Mouse (Mus musculus): ENCODE measurements around the gene Slc24a4. TPM values are rescaled to one million over a fixed set of nuclear protein-coding genes. Genes with fewer than 3 reads are reported as not detected.
"Not testable (repeated sequence)": the region's sequence is repeated elsewhere in the genome, so short reads cannot be mapped to it uniquely, and the experiment has no call there.

Gene Slc24a4
- total RNA-seq, 2 experiments from 2014 or later = 0.40 to 0.46 TPM

DNA sequence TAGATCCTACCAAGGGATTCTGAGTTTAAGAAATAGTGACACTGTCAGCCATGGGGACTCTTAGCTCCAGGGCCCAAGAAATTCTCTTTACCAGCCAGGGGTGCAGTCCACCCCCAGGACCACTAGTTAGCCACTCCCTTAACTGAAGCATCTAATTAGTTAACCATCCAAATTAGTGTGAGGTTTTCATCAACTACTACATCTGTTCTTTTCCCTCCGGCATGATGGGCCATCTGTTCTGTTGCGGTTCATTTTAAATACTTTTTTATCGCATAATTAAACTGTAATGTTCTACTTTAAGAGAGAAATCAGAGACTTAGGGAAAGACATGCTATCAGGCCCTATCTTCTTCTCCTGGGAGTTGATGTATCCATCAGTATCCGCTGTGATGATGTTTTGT is 121.8 kb downstream of the Slc24a4 start:
- DNase-seq = no peak

DNA sequence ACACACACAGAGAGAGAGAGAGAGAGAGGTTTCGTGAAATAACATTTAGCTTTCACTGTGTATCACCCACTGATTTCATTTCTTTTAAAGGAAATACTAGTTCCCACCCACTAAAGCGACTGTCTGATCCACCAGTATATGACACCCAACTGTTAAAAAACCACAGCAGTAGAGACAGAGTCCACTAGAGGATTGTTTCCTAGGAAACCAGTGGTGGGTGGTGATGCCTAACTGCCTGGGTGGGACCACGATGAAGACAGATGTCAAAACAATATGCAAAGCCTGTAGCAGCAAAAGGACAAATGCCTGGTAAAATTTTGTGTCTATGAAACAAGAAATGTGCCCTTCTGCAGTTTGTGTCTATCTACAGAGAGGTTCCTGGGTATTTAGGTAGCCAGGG is 122.5 kb downstream of the Slc24a4 start:
- DNase-seq = no peak

DNA sequence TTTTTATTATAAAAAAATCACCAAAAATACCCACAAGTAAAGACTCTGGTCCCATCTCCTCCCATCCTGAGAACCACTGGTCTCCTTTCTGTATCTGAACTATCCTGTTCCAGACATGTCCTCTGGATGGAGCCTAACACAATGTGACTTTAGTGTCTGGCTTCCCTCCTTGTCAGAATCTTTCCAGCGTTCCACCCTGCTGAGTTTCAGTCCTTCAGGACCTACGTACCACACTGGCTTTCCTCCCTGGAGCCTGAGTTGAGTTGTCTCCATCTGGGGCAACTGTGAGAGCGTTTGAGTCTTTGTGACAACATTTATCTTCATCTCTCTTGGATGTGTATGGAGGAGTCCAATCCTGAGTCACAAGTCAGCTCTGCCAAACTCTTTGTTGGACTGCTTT is 123.5 kb downstream of the Slc24a4 start:
- DNase-seq = no peak

DNA sequence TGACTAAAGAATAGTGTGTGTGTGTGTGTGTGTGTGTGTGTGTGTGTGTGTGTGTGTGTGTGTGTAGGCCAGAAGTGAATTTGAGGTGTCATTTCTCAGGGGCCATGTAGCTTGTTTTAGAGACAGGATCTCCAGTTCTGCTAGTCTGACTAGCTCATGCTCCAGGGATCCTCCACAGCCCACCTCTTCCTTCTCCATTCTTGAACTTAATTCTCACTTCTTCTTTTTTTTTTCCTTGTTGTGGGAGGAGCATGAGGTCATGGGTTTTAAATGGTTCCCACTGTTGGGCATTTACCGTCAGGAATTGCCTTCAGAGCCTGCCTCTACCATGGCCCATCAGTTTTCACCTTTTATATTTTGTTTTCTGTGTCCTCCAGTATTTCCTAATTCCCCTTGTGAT is 124.0 kb downstream of the Slc24a4 start:
- DNase-seq = no peak

DNA sequence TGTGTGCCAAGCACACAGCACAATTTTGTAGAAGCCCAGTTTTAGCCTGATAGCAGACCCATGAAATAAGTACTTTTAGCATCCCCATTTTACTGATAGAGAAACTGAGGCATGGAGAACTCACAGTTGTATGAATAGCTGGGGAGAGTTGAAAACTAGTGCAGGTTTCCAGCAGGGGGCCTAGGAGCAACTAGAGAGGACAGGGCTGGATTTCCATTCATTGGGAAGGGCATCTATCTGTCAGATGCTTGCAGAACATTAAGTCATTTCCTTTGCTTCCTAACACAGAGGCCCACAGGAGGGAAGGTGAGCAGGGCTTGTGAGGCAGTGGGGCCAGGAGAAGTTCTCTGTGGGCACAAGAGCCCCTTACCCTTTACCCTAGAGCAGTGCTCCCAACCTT is 126.5 kb downstream of the Slc24a4 start:
- DNase-seq = peak in 1 of 2 experiments; percentile 19

DNA sequence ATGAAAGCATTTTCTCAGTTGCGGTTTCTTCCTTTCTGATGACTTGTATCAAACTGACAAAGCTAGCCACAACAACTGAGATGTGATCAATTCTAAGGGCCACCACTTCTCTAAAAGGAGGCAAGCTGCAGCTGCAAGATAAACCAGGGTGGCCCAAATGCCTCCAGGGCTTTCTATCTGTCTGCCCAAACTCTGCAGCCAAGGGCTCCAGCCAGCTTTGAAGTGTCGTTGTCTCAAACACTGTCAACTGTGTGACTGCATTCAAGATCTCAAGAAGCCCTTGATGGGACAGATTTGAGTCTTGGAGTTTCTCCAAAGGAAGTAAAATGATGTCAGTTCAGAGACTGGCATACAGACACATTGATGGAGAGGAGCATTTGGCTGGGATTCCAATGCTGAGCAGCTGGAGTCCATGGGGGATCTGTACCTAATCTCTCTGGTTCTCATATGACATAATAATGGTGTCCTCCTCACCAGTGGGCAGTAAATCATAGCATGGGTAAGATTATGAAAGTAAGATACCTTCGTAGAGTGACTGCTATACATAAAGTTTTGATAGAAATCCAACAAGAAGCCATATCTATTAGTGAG is 130.1 kb downstream of the Slc24a4 start:
- no peak for DNase-seq

DNA sequence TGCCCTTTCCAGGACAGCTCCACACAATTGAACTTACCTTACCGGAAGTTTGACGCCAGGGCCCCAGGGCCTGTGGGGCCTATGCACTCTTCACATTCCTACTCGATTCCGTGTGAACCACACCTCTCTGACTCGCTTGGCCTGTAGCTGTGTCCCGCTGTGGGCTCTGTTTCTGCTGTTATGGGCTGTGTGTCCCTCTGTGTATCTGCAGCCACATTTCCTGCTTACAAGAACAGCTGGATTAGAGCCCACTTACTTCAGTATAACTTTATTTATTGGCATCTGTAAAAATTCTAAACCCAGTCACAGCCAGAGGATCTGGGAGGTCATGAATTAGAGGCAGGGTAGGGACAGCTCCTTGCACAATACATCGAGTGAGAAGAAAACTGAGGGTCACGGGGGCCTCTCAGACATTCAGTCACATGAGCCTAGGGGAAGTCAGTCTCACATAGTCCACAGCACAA is 133.4 kb downstream of the Slc24a4 start:
- no peak for DNase-seq

DNA sequence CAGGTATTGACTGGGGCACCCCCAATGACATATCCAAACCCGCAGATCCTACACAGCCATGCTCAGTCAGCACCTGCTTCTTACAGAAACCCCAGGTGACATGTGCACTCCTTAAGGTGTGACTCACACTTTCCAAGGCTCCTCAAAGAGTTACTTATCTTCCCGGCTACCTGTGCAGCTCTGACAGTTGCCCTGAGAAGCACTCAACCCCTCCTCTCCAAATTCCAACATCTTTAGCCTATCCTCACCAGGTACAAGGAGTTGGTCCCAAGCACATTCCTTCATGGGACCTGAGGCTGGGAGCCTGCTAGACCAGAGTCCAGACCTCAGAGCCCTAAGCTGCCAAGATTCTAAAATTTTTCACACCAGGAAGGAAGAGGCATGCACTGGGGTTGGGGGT is 134.3 kb downstream of the Slc24a4 start:
- DNase-seq = no peak

DNA sequence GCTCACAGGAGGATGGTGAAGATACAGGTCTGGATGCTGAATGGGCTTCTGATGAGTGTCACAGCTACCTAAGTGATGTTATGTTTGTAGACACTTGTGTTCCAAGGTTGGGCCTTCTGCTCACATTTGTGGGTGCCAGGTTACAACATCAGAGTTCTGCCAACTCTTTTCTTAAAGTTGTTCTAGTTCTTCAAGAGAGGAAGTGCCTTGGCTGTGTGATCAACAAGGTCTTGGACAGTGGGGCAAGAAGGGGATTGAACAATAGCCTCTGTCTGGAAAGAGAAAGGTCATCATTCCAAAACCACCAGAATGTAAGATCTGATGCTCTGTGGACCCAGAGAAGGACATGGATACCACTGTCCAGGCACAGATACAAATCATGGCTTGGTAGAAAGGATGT is 134.7 kb downstream of the Slc24a4 start:
- DNase-seq = no peak

DNA sequence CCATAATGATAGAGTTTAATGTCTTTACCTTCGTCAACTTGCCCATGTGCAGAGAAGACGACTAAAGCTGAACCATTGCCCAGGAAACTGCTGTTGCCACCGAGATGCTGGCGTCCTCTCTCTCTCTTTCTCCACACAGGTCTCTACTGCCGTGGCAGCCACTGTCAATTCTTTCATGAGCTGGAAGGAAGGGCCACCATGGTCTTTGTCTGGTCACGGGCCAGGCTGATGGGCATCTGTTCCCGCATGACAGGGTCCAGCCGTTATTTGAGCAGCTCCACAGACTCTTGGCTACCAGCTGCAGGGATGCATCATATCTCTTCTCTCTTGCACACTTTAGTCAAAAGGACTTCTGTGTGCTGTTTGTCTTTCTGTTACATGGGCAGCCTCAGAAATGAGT is 137.9 kb downstream of the Slc24a4 start:
- no peak for DNase-seq

DNA sequence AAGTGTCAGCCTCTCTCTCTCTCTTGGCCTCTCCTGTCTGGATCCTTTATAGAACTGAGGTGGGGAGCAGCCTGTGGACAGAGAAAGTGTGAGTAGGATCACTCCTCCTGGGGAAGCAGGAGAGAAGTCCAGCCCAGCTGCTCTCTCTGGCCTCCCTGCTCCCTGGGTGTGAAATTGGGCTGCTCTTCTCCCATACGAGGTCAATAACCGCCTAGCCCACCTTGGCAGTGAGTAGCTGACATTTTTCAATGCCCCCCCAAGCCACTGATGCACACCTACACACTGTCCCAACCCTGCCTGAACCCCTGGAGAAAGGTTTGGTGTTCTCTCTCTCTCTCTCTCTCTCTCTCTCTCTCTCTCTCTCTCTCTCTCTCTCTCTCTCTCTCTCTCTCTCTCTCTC is 140.6 kb downstream of the Slc24a4 start:
- DNase-seq = no peak

DNA sequence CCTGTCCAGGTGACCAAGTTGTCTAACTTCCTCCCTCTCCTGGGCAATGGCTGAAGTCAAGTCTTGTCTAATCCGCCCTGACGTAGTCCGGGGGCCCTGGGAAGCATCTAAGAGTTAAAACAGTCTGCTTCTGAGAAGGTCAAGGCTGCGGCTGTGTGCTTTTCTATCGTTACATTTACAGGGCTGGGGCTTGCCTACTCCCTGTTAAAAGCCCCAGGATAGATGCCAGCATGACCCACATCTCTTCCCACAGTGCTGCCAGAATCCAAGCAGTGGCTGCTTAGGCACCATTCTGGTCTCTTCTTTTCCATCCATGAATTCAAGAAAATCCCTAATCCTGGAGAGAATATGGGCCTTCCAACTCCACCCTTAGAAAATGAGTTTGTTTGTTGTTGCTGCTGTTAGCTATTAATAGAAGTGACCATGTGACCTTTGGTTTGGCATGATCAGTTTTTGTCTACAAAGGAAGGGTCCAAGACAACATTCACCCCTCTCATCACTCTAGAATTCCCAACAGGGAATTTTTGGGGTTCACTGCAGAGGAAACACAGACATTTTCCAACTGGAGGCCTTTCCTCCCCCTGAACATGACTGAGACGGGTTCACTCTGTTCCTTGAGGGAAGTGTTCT is 142.4 kb downstream of the Slc24a4 start:
- peak; percentile 25 to 33 for DNase-seq

DNA sequence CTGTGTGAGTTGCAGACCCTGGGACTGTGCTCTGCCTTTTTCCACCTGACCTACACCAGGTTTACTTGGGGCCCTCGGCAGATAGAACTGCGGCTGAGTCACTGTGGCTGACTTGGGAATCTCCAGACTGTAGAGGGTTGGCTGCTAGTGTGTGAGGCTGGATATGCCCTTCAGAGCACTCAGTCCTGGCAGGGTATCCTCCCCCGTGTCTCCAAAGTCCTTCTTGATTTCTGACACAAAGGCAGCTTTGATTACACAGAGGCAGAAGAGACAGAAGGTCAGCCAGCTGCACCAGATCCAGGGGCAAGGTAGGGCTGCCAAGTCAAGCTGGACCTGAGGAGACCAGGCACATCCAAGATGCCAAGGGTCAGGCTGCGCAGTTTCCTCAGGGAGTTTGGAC is 142.9 kb downstream of the Slc24a4 start:
- peak; percentile 63 to 67 for DNase-seq

DNA sequence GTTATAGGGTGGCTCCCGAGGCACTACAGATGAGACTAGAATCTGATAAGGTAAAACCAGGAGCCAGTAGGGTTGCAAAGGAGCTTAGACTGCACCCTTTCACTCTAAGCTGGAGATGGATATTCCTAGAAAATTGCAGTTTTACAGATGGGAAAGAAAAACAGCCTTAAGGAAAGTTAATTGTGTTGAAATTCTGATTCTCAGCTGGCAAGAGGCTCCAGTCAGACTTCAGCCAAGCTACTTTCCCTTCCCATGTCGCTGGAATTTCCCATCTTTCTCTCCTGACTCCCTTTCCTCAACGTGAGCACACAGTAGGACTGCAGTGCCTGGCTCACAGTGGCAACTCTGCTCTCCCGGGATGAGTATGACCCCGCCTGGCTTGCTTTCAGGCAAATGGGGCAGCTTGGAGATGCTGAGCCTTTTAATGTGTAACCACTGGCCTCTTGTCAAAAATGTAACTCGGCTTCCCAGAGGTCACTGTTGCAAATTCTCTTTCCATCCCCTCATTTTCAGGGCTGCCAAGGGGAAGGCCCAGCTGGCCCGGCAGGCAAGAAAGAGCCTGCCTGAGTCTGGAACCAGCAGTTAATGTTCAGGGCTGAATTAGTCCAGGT is 147.4 kb downstream of the Slc24a4 start:
- DNase-seq = peak; percentile 17 to 45

DNA sequence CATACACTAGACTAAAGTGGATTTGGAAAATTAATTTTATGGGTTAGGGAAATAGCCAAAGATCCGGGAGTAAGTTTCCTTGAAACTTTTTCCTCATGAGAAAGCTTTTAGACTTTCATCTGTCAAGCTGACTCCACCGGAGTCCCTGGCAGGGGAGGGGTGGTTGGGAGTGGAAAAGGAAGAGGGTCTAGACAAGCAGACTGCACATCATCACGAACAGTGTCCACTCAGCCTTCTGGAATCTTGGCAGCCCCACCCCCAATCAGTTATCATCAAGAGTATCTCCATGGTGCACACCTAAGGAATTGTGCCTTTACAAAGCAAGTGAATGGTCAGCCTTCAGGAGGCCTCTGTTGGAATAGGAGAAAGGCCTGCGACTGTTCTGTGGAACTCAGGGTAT is 151.8 kb downstream of the Slc24a4 start:
- DNase-seq = not testable (repeated sequence)

DNA sequence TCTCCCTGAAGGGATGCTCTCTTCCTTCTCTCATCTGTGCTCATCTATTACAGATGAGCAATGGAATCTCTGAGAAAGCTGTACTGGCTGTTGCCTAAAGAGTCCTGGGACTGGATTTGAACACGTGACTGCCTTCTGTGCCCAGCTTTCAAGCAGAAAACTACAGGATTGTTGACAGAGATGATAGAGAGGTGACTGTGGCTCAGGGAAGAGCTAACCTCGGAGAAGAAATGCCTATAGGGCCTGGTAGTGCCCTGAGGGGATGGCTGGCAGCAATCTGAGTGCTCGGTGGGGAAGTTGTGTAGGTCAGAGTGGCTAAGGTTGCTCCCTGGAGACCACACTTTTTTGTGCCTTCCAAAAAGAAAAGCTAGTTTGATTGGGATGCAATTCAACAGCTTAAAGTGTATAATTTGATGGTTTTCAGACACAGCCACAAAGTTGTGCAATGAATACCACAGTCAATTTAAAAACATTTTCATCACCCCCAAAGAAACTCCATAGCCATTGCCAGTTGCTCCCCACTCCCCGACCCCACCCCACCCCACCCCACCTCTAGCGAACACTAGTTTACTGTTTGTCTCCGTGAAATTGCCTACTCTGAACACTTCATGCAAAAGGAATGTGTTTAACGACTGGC is 152.5 kb downstream of the Slc24a4 start:
- DNase-seq = no peak

DNA sequence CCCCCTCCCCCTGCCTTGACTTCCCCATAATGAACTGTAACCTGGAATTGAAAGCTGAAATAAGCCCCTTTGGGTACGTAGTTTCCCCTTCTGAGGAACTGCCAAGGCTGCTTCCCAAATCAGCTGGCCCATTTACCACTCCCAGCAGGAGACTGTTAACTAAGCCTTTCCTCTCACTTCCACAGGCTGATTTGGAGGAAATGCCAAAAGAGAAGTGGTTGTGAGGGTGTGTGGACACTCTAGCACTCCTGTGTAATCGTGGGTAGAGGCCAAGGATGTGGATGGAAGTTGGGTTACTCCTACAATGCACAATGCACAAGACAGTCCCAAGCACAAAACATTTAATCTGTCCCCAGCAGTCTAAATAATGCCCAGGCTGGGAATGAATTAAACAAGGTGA is 153.6 kb downstream of the Slc24a4 start:
- DNase-seq = no peak

DNA sequence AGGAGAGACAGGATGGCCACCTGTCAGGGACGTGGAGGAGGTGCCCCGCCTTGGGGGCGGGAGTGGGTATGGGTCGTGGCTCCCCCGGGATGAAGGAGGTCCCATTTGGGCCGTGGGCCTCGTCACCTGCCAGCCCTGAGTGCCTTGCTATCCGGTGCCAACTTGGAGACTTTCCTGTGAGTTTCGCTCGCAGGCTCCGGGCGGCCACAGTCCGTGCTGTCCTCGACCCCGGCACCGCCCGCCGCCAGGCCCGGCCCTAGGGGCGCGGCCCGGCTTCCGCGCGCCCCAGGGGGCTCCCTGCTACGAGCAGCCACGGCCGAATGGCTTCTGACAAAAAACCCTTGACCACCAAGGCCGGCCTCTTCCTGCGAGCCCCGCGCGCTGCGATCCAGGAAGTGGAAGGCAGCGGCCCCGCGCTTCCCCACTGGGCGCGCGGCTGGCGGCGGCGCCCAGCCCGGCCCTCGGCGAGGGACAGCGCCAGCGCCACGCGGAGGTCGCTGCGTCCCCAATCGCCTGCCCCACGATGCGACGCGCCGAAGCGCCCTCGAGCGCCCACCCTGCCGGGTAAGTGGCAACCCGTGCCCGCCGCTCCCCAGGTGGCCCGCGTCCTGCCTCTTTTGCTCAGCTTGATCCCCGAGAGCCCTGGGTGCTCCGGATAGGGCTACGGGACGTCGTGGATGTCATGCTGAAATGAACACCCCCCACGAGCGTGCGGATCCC is 154.4 kb downstream of the Slc24a4 start, which contains the start of gene Rin3:
Gene Rin3 (plus strand): TSS at position 286 of the 720 bp plus-strand sequence.
- DNase-seq = peak; percentile 67 to 76

DNA sequence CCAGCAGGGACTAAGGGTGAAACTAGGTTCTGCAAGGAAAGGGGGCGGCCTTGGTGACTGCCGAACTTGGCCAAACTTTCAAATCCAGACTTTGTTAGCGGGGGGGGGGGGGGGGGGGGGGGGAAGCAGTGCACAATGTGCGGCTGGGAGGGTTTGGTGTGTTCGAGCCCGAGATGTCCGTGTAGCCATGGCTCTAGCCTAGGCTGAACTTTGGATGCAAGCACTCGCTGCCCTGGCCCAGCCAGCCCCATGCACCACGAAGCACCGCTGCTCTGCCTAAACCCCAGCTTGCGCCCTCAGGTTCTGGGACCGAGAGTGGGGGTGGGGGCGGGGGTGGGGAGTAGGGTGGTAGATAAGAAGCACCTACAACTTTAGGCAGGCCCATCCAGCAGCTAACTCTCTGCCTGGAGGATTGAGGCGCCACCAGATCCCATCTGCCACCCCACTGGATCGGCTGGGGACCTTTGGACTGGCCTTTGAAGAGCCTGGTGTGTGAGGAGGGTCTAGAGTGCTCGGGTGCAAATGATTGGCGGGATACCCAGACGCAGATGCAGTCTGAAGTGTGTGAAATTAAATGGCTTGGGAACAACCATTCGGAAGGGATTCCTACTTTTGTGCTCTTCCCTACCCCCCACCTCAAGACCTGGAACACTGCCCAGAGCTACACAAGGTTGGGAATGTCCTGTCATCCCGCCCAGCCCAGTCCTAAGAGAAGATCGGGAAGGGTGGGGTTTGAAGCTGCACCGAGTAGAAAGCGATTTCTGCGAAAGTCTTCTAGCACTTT is 155.1 kb downstream of the Slc24a4 start:
- peak; percentile 80 to 82 for DNase-seq

DNA sequence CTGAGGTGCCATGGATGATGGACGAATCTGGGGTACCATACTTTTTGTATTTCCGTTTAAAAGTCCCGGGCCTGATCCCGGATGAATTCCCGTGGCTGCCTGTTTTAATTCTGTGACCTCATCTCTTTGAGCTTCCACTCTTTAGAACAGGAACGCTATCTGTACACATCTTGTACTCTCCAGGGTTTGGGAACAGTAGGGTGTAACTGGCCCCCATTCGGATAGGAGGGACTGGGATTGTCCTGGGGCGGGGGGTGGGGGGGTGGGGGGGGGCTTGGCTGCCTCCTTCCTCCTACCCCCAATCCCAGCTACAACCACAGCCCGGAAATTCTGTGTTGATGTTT is 155.7 kb downstream of the Slc24a4 start:
- DNase-seq = no peak

DNA sequence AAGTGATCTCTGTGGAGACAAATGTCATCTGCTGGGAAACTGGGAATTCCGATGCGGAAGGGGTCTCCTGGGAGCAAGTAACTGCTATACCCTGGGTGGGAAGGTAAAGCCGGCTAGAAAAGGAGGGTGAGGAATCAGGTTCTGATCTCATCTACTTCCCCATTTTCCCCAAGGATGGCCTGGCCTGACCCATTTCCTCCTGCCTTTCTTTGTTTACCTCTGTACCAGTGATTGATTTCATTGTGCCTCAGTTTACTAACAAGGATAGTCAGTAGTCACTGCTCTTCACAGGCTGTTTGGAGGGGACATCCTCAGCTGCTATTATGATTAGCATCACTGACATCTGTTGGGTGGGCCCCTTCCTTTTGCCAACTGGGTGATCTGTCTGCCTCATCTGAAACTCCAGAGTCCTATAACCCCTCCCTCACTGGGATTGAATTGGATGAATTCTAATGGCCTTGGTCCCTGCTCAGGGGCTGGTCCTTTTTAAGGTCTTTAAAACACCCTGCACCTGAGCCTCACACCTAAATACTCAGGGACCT is 156.2 kb downstream of the Slc24a4 start:
- DNase-seq = no peak

DNA sequence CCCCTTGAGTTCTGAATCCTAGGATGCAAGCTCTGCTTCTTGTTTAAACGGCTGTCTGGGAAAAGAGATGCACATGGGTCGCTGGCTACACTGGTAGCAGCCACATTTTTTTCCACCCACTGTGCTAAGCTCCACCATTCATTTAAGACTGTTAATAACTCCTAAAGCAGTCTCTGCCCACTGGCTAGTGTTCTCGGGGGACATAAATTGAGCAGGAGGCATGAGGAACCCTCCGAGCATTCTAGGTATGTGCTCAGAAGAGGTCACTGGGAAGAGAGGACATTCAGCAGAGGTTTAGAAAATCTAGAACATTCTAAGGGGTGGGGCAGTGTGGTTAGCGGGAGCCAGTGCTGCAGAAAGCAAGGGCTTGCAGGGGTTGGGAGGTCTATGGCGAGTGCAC is 156.8 kb downstream of the Slc24a4 start:
- no peak for DNase-seq

Measured in adrenal gland, postnatal 36 days (tissue).